Mouse (Mus musculus) ovary, adult 10 weeks (tissue): ENCODE measurements around the gene Arhgap36. TPM values are rescaled to one million over a fixed set of nuclear protein-coding genes. Genes with fewer than 3 reads are reported as not detected.

ENCODE experiments used
- polyA plus RNA-seq: library from polyadenylated mRNA; stranded (reverse); fragments of 350-450 nt; fragmentation: Illumina TruSeq; extraction: RNeasy Lipid Tissue Mini Kit (QIAGEN cat#74804); gene quantifications from one replicate; pipeline ENCODE4 v1.2.3, GENCODE M21; 2014

Arhgap36 gene
- polyA plus RNA-seq: 1.4 TPM

GRCm38 (mm10) chrX:49463442-49463970 is at the start of gene Arhgap36:
Gene Arhgap36, plus strand, starts transcription at chrX:49463945.

Other genes starting within 250 kb of the Arhgap36 start
- 23.1 TPM for gene Enox2, start 175.7 kb upstream of the Arhgap36 start, polyA plus RNA-seq
- gene Olfr1320, start 208.4 kb downstream of the Arhgap36 start, polyA plus RNA-seq: not detected